Mouse (Mus musculus) heart, embryonic 16.5 days (tissue): ENCODE measurements around the gene Rap1gap2. TPM values are rescaled to one million over a fixed set of nuclear protein-coding genes. Genes with fewer than 3 reads are reported as not detected.

Experiments used
- ATAC-seq: fragments of 200-750 bp; cut with Nextera tagmentation; replicated peaks from 2 replicates; pipeline ENCODE4 v1.8.0; 2017; ENCODE audit warnings: moderate number of reproducible peaks; ENCODE audit not compliant: insufficient read depth, low FRiP score; ENCODE audit errors: extremely low read depth
- H3K27ac ChIP-seq: fragments of 300-500 bp; sonication (generic); 2 replicates; pipeline ENCODE4 v1.5.1; 2014; ENCODE audit warnings: mild to moderate bottlenecking, low read length, control low read depth, moderate library complexity
- H3K27me3 ChIP-seq: fragments of 300-500 bp; sonication (generic); 2 replicates; pipeline ENCODE4 v1.6.1; 2014; ENCODE audit warnings: low read length, mixed read lengths; ENCODE audit not compliant: control insufficient read depth, insufficient read depth
- H3K36me3 ChIP-seq: fragments of 300-500 bp; sonication (generic); 2 replicates; pipeline ENCODE4 v1.6.1; 2014; ENCODE audit not compliant: control insufficient read depth, insufficient read depth
- H3K4me1 ChIP-seq: fragments of 300-500 bp; sonication (generic); 2 replicates; pipeline ENCODE4 v1.6.1; 2014; ENCODE audit warnings: low read length, mixed read lengths; ENCODE audit not compliant: control insufficient read depth, insufficient read depth
- H3K4me2 ChIP-seq: fragments of 300-500 bp; sonication (generic); 2 replicates; pipeline ENCODE4 v1.6.1; 2014; ENCODE audit warnings: low read depth, mild to moderate bottlenecking, control low read depth, low read length
- H3K4me3 ChIP-seq: fragments of 300-500 bp; sonication (generic); 2 replicates; pipeline ENCODE4 v1.5.1; 2014; ENCODE audit warnings: mild to moderate bottlenecking, control low read depth, low read length
- H3K9ac ChIP-seq: fragments of 300-500 bp; sonication (generic); 2 replicates; pipeline ENCODE4 v1.6.1; 2014; ENCODE audit warnings: low read length, control low read depth
- H3K9me3 ChIP-seq: fragments of 300-500 bp; sonication (generic); replicated peaks from 2 replicates; pipeline ENCODE4 v1.6.1; 2016; ENCODE audit warnings: low read length; ENCODE audit not compliant: control insufficient read depth
- WGBS: fragments of 180-500 bp; shearing (Covaris S2); extraction: QIAGEN DNeasy Blood & Tissue Kit; methylation state at CpG from one replicate; pipeline ENCODE4 v1.1.7; 2014; 5-methylcytosine and 5-hydroxymethylcytosine counted together
- polyA plus RNA-seq: library from polyadenylated mRNA; unstranded; fragments of >200 nt; fragmentation: Nextera tagmentation; extraction: Ambion mirVana; gene quantifications from 2 replicates; pipeline ENCODE4 v1.2.1, GENCODE M21; 2015

Rap1gap2 gene
- polyA plus RNA-seq, 1 experiment from 2014 or later = 2.0 TPM

- 22% methylated on average over 5 of the region's 5 CpGs for WGBS
- H3K36me3 ChIP-seq = no peaks in the 10 kb centered on the region
- peak overlapping the region; percentile 48 for H3K4me3 ChIP-seq
- ATAC-seq = no peak
- H3K27ac ChIP-seq = no peak overlapping the region
- peaks cover 31% of the 10 kb centered on the region for H3K27me3 ChIP-seq
- no peak overlapping the region for H3K9ac ChIP-seq
- H3K4me2 ChIP-seq = no peak overlapping the region
- H3K4me1 ChIP-seq = 0 out of 2 replicates have a peak, but pooled peaks cover 10% of the 10 kb centered on the region
- no peaks in the 10 kb centered on the region for H3K9me3 ChIP-seq
Measured at GRCm38 (mm10) chr11:74610068-74610467, 647 bp downstream of the Rap1gap2 start.

GRCm38 (mm10) chr11:74602286-74602685, 8.4 kb downstream of the Rap1gap2 start:
- ATAC-seq = no peak
- 84% methylated on average over 1 of the region's 1 CpGs for WGBS

GRCm38 (mm10) chr11:74597990-74598337, 12.8 kb downstream of the Rap1gap2 start:
- H3K9ac ChIP-seq = no peak overlapping the region
- no peaks in the 10 kb centered on the region for H3K4me1 ChIP-seq
- no peaks in the 10 kb centered on the region for H3K36me3 ChIP-seq
- 0 out of 2 replicates have a peak, but pooled peaks cover 3% of the 10 kb centered on the region for H3K9me3 ChIP-seq
- no peak overlapping the region for H3K4me3 ChIP-seq
- no peak overlapping the region for H3K4me2 ChIP-seq
- ATAC-seq = no peak
- H3K27ac ChIP-seq = no peak overlapping the region
- H3K27me3 ChIP-seq = peaks cover under 1% of the 10 kb centered on the region; the same call in 1 of the 2 replicates

More at GRCm38 (mm10) chr11:74602286-74602685, 8.4 kb downstream of the Rap1gap2 start:
- no peaks in the 10 kb centered on the region for H3K27me3 ChIP-seq
- H3K4me1 ChIP-seq = no peaks in the 10 kb centered on the region
- H3K9ac ChIP-seq = no peak overlapping the region
- no peak overlapping the region for H3K27ac ChIP-seq
- no peak overlapping the region for H3K4me2 ChIP-seq
- 0 out of 2 replicates have a peak, but pooled peaks cover 3% of the 10 kb centered on the region for H3K9me3 ChIP-seq
- H3K36me3 ChIP-seq = no peaks in the 10 kb centered on the region
- H3K4me3 ChIP-seq = no peak overlapping the region

GRCm38 (mm10) chr11:74597283-74597989, 13.3 kb downstream of the Rap1gap2 start:
- WGBS = 64% methylated on average over 4 of the region's 4 CpGs
- H3K27ac ChIP-seq = no peak overlapping the region
- no peak for ATAC-seq
- H3K4me2 ChIP-seq = no peak overlapping the region
- no peak overlapping the region for H3K4me3 ChIP-seq
- 0 out of 2 replicates have a peak, but pooled peaks cover 3% of the 10 kb centered on the region for H3K9me3 ChIP-seq
- H3K36me3 ChIP-seq = no peaks in the 10 kb centered on the region
- peaks cover 6% of the 10 kb centered on the region; the same call in 1 of the 2 replicates for H3K27me3 ChIP-seq
- H3K4me1 ChIP-seq = no peaks in the 10 kb centered on the region
- no peak overlapping the region for H3K9ac ChIP-seq

GRCm38 (mm10) chr11:74592246-74592645, 18.5 kb downstream of the Rap1gap2 start:
- H3K4me3 ChIP-seq = no peak overlapping the region
- ATAC-seq = no peak
- 69% methylated on average over 3 of the region's 3 CpGs for WGBS

GRCm38 (mm10) chr11:74590691-74591090, 20.0 kb downstream of the Rap1gap2 start:
- WGBS = 31% methylated on average over 13 of the region's 13 CpGs
- Histone ChIP-seq H3K27me3 (peaks cover 51% of the 10 kb centered on the region), H3K27ac (no peak overlapping the region), H3K4me2 (no peak overlapping the region), H3K4me1 (no peaks in the 10 kb centered on the region), H3K4me3 (no peak overlapping the region), H3K9me3 (no peaks in the 10 kb centered on the region), H3K36me3 (no peaks in the 10 kb centered on the region), H3K9ac (no peak overlapping the region)
- ATAC-seq = no peak

More at GRCm38 (mm10) chr11:74592246-74592645, 18.5 kb downstream of the Rap1gap2 start:
- Histone ChIP-seq H3K4me1 (no peaks in the 10 kb centered on the region), H3K27me3 (peaks cover 51% of the 10 kb centered on the region), H3K4me2 (no peak overlapping the region), H3K9me3 (no peaks in the 10 kb centered on the region), H3K27ac (no peak overlapping the region), H3K36me3 (no peaks in the 10 kb centered on the region), H3K9ac (no peak overlapping the region)

- WGBS = 2% methylated on average over 25 of the region's 25 CpGs
- H3K27me3 ChIP-seq = peaks cover 51% of the 10 kb centered on the region
- peak overlapping the region; percentile 42 for H3K4me3 ChIP-seq
- no peak overlapping the region for H3K9ac ChIP-seq
- no peak for ATAC-seq
- H3K27ac ChIP-seq = no peak overlapping the region
- H3K4me1 ChIP-seq = no peaks in the 10 kb centered on the region
- H3K9me3 ChIP-seq = no peaks in the 10 kb centered on the region
- H3K4me2 ChIP-seq = peak overlapping the region; percentile 57
- no peaks in the 10 kb centered on the region for H3K36me3 ChIP-seq
Measured at GRCm38 (mm10) chr11:74590239-74590596, 20.5 kb downstream of the Rap1gap2 start.

- Histone ChIP-seq H3K9ac (no peak overlapping the region), H3K36me3 (no peaks in the 10 kb centered on the region), H3K27ac (no peak overlapping the region), H3K9me3 (no peaks in the 10 kb centered on the region), H3K4me2 (peak overlapping the region; percentile 57), H3K4me1 (no peaks in the 10 kb centered on the region), H3K27me3 (peaks cover 51% of the 10 kb centered on the region), H3K4me3 (peak overlapping the region; percentile 42)
- ATAC-seq = no peak
- WGBS = 2% methylated on average over 64 of the region's 66 CpGs
Measured at GRCm38 (mm10) chr11:74589401-74590238, 21.1 kb downstream of the Rap1gap2 start.

GRCm38 (mm10) chr11:74586401-74586800, 24.3 kb downstream of the Rap1gap2 start:
- no peak for ATAC-seq
- Histone ChIP-seq H3K27me3 (peaks cover 38% of the 10 kb centered on the region), H3K27ac (no peak overlapping the region), H3K4me3 (no peak overlapping the region), H3K4me2 (no peak overlapping the region), H3K9me3 (no peaks in the 10 kb centered on the region), H3K9ac (no peak overlapping the region), H3K36me3 (no peaks in the 10 kb centered on the region), H3K4me1 (no peaks in the 10 kb centered on the region)
- WGBS = 52% methylated on average over 5 of the region's 5 CpGs
